Mouse (Mus musculus): ENCODE data around the gene Dhx9. TPM values are rescaled to one million over a fixed set of nuclear protein-coding genes. Genes with fewer than 3 reads are reported as not detected.

The Dhx9 gene
- total and polyA plus RNA-seq, 2 experiments = 5.7 to 41.1 TPM

GRCm38 (mm10) chr1:153500030-153500429, 12.6 kb upstream of the Dhx9 start:
- TF ChIP-seq POLR2A (IDR thresholded peaks at IDR 0.05; ENCODE audit: extremely low read depth, insufficient read depth, low read length) (no peak), CTCF (IDR thresholded peaks at IDR 0.05; ENCODE audit: low read depth, low read length) (0 out of 2 replicates have a peak, but pooled peaks have one; percentile 3)
- Histone ChIP-seq H3K27me3 (ENCODE audit: control insufficient read depth, insufficient read depth, low read length) (no peaks in the 10 kb centered on the region), H3K36me3 (ENCODE audit: control insufficient read depth, insufficient read depth, low read length) (no peaks in the 10 kb centered on the region), H3K27ac (replicated peaks; ENCODE audit: insufficient read depth, low read depth, low read length) (no peak overlapping the region), H3K4me3 (ENCODE audit: insufficient read depth, low read depth, low read length) (no peak overlapping the region), H3K4me1 (ENCODE audit: control insufficient read depth, insufficient read depth, low read length) (no peaks in the 10 kb centered on the region), H3K79me2 (ENCODE audit: control insufficient read depth, insufficient read depth, low read length) (no peaks in the 10 kb centered on the region), H3K9ac (ENCODE audit: low read depth, low read length) (no peak overlapping the region)
- 34% methylated on average over 9 of the region's 9 CpGs for WGBS
- peak; percentile 55 for DNase-seq (ENCODE audit: extremely low read depth, low read depth, low spot score)

GRCm38 (mm10) chr1:153496030-153496429, 8.6 kb upstream of the Dhx9 start:
- no peak for DNase-seq (ENCODE audit: extremely low read depth, low read depth, low spot score)
- Histone ChIP-seq H3K36me3 (ENCODE audit: control insufficient read depth, insufficient read depth, low read length) (no peaks in the 10 kb centered on the region), H3K27me3 (ENCODE audit: control insufficient read depth, insufficient read depth, low read length) (no peaks in the 10 kb centered on the region), H3K4me3 (ENCODE audit: insufficient read depth, low read depth, low read length) (no peak overlapping the region), H3K4me1 (ENCODE audit: control insufficient read depth, insufficient read depth, low read length) (0 out of 2 replicates have a peak, but pooled peaks cover 2% of the 10 kb centered on the region), H3K79me2 (ENCODE audit: control insufficient read depth, insufficient read depth, low read length) (no peaks in the 10 kb centered on the region), H3K27ac (replicated peaks; ENCODE audit: insufficient read depth, low read depth, low read length) (no peak overlapping the region), H3K9ac (ENCODE audit: low read depth, low read length) (no peak overlapping the region)
- WGBS = 75% methylated on average over 3 of the region's 3 CpGs
- no peak for TF ChIP-seq POLR2A (IDR thresholded peaks at IDR 0.05; ENCODE audit: extremely low read depth, insufficient read depth, low read length)
- TF ChIP-seq CTCF (IDR thresholded peaks at IDR 0.05; ENCODE audit: low read depth, low read length) = no peak

DNA sequence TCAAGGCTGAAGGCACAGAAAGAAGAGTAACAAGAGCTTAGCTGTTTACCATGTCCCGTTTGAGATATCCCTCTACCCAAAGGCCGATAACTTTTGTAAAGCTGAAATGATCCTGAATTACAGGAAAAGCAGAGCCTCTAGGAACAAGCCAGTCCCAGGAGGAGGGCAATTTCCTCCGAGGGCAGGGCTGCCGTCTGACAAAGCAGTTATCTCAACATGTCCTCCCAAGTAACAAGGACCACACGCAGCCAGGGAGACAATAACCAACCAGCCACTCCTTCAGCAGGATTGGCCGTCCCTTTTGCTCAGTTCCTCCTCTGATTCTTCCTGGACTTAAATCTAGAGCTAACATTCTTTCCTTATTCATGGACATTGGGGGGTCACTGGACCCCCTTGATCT, 6.5 kb upstream of the Dhx9 start:
- DNase-seq (ENCODE audit: extremely low read depth, low read depth, low spot score) = no peak
- no peak overlapping the region for H3K27ac ChIP-seq (replicated peaks; ENCODE audit: insufficient read depth, low read depth, low read length)
- WGBS = 60% methylated on average over 6 of the region's 6 CpGs
- no peaks in the 10 kb centered on the region for H3K36me3 ChIP-seq (ENCODE audit: control insufficient read depth, insufficient read depth, low read length)
- 0 out of 2 replicates have a peak, but pooled peaks cover 2% of the 10 kb centered on the region for H3K4me1 ChIP-seq (ENCODE audit: control insufficient read depth, insufficient read depth, low read length)
- no peak overlapping the region for H3K9ac ChIP-seq (ENCODE audit: low read depth, low read length)
- H3K4me3 ChIP-seq (ENCODE audit: insufficient read depth, low read depth, low read length) = no peak overlapping the region
- TF ChIP-seq POLR2A (IDR thresholded peaks at IDR 0.05; ENCODE audit: extremely low read depth, insufficient read depth, low read length) = no peak
- no peak for TF ChIP-seq CTCF (IDR thresholded peaks at IDR 0.05; ENCODE audit: low read depth, low read length)
- no peaks in the 10 kb centered on the region for H3K27me3 ChIP-seq (ENCODE audit: control insufficient read depth, insufficient read depth, low read length)
- H3K79me2 ChIP-seq (ENCODE audit: control insufficient read depth, insufficient read depth, low read length) = no peaks in the 10 kb centered on the region

DNA sequence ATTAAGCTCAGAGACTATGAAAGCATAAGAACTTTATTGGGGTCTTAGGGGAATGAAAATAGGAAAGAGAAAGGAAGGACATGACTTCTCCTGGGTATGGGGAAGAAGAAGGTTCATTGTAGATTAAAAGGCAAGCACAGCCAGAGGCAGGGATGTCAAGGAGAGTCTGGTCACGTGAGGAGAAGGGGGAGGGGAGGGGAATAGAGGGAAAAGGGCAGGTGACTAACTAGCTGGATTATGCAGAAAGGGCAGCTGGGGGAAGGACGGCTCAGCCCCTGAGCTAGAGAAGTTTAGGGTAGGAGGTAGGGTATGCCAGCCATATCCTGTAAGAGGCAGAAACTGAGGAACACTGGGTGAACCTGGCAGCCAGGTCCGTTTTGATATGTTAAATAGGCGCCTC, 5.9 kb upstream of the Dhx9 start:
- TF ChIP-seq CTCF (IDR thresholded peaks at IDR 0.05; ENCODE audit: low read depth, low read length) = no peak
- no peak for TF ChIP-seq POLR2A (IDR thresholded peaks at IDR 0.05; ENCODE audit: extremely low read depth, insufficient read depth, low read length)
- DNase-seq (ENCODE audit: extremely low read depth, low read depth, low spot score) = no peak

DNA sequence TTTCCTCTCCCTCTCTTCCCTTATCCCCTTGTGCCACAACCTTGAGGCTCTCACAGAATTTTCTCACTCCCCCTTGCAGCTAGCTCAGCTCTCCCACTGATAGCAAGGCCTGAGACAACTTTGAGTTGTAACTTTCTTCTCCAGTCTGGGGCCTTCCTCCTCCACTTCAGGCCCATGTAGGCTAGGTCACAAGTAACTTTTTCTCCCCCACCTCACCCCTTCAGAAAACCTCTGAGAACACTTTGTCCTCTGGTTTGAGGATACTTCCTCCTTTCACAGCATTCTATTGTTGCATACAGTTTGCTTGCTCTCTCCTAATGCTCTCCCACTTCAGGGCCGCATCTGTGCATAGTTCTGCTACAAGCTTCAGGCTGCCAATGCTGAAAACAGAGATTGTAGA, 4.4 kb upstream of the Dhx9 start:
- DNase-seq (ENCODE audit: extremely low read depth, low read depth, low spot score) = no peak
- Histone ChIP-seq H3K4me3 (ENCODE audit: insufficient read depth, low read depth, low read length) (no peak overlapping the region), H3K79me2 (ENCODE audit: control insufficient read depth, insufficient read depth, low read length) (peaks cover 6% of the 10 kb centered on the region), H3K9ac (ENCODE audit: low read depth, low read length) (no peak overlapping the region), H3K4me1 (ENCODE audit: control insufficient read depth, insufficient read depth, low read length) (0 out of 2 replicates have a peak, but pooled peaks cover 2% of the 10 kb centered on the region), H3K36me3 (ENCODE audit: control insufficient read depth, insufficient read depth, low read length) (no peaks in the 10 kb centered on the region), H3K27ac (replicated peaks; ENCODE audit: insufficient read depth, low read depth, low read length) (no peak overlapping the region), H3K27me3 (ENCODE audit: control insufficient read depth, insufficient read depth, low read length) (no peaks in the 10 kb centered on the region)
- 96% methylated on average over 1 of the region's 1 CpGs for WGBS
- TF ChIP-seq CTCF (IDR thresholded peaks at IDR 0.05; ENCODE audit: low read depth, low read length) = no peak
- TF ChIP-seq POLR2A (IDR thresholded peaks at IDR 0.05; ENCODE audit: extremely low read depth, insufficient read depth, low read length) = no peak

More for the DNA sequence above, 5.9 kb upstream of the Dhx9 start:
- H3K27me3 ChIP-seq (ENCODE audit: control insufficient read depth, insufficient read depth, low read length) = no peaks in the 10 kb centered on the region
- H3K36me3 ChIP-seq (ENCODE audit: control insufficient read depth, insufficient read depth, low read length) = no peaks in the 10 kb centered on the region
- WGBS = 57% methylated on average over 4 of the region's 4 CpGs
- H3K79me2 ChIP-seq (ENCODE audit: control insufficient read depth, insufficient read depth, low read length) = no peaks in the 10 kb centered on the region
- H3K4me1 ChIP-seq (ENCODE audit: control insufficient read depth, insufficient read depth, low read length) = 0 out of 2 replicates have a peak, but pooled peaks cover 2% of the 10 kb centered on the region
- H3K4me3 ChIP-seq (ENCODE audit: insufficient read depth, low read depth, low read length) = no peak overlapping the region
- H3K9ac ChIP-seq (ENCODE audit: low read depth, low read length) = no peak overlapping the region
- H3K27ac ChIP-seq (replicated peaks; ENCODE audit: insufficient read depth, low read depth, low read length) = no peak overlapping the region

GRCm38 (mm10) chr1:153491345-153491744, 3.9 kb upstream of the Dhx9 start:
- no peak overlapping the region for H3K27ac ChIP-seq (replicated peaks; ENCODE audit: insufficient read depth, low read depth, low read length)
- no peak for DNase-seq (ENCODE audit: extremely low read depth, low read depth, low spot score)
- no peaks in the 10 kb centered on the region for H3K36me3 ChIP-seq (ENCODE audit: control insufficient read depth, insufficient read depth, low read length)
- H3K79me2 ChIP-seq (ENCODE audit: control insufficient read depth, insufficient read depth, low read length) = peaks cover 10% of the 10 kb centered on the region
- no peak overlapping the region for H3K4me3 ChIP-seq (ENCODE audit: insufficient read depth, low read depth, low read length)
- 0 out of 2 replicates have a peak, but pooled peaks cover 2% of the 10 kb centered on the region for H3K4me1 ChIP-seq (ENCODE audit: control insufficient read depth, insufficient read depth, low read length)
- H3K27me3 ChIP-seq (ENCODE audit: control insufficient read depth, insufficient read depth, low read length) = no peaks in the 10 kb centered on the region
- H3K9ac ChIP-seq (ENCODE audit: low read depth, low read length) = no peak overlapping the region
- 94% methylated on average over 2 of the region's 2 CpGs for WGBS
- TF ChIP-seq CTCF (IDR thresholded peaks at IDR 0.05; ENCODE audit: low read depth, low read length) (no peak), POLR2A (IDR thresholded peaks at IDR 0.05; ENCODE audit: extremely low read depth, insufficient read depth, low read length) (no peak)

Measured in liver, adult 2 months (tissue).